Mouse (Mus musculus) liver, embryonic 15.5 days (tissue): ENCODE results near the gene Tulp1. TPM values are rescaled to one million over a fixed set of nuclear protein-coding genes. Genes with fewer than 3 reads are reported as not detected.
"Not testable (repeated sequence)": the region's sequence is repeated elsewhere in the genome, so short reads cannot be mapped to it uniquely, and the experiment has no call there.

Experiments
- ATAC-seq: fragments of 200-750 bp; cut with Nextera tagmentation; 2 replicates; pipeline ENCODE4 v1.8.0; 2017; ENCODE audit warnings: moderate number of reproducible peaks, mild to moderate bottlenecking, moderate library complexity; ENCODE audit not compliant: insufficient read depth
- H3K27ac ChIP-seq: fragments of 300-500 bp; sonication (generic); replicated peaks from 2 replicates; pipeline ENCODE4 v1.5.1; 2015; ENCODE audit warnings: mild to moderate bottlenecking, inconsistent platforms
- H3K27me3 ChIP-seq: fragments of 300-500 bp; sonication (generic); 2 replicates; pipeline ENCODE4 v1.6.1; 2015; ENCODE audit warnings: mild to moderate bottlenecking, inconsistent platforms
- H3K36me3 ChIP-seq: fragments of 300-500 bp; sonication (generic); replicated peaks from 2 replicates; pipeline ENCODE4 v1.6.1; 2015; ENCODE audit warnings: moderate library complexity, mild to moderate bottlenecking, inconsistent platforms
- H3K4me1 ChIP-seq: fragments of 300-500 bp; sonication (generic); replicated peaks from 2 replicates; pipeline ENCODE4 v1.6.1; 2015; ENCODE audit warnings: inconsistent platforms
- H3K4me2 ChIP-seq: fragments of 300-500 bp; sonication (generic); 2 replicates; pipeline ENCODE4 v1.6.1; 2015; ENCODE audit warnings: moderate library complexity, mild to moderate bottlenecking, inconsistent platforms
- H3K4me3 ChIP-seq: fragments of 300-500 bp; sonication (generic); replicated peaks from 2 replicates; pipeline ENCODE4 v1.5.1; 2015; ENCODE audit warnings: mild to moderate bottlenecking, inconsistent platforms
- H3K9ac ChIP-seq: fragments of 300-500 bp; sonication (generic); 2 replicates; pipeline ENCODE4 v1.6.1; 2015; ENCODE audit warnings: moderate library complexity, mild to moderate bottlenecking, inconsistent platforms
- H3K9me3 ChIP-seq: fragments of 300-500 bp; sonication (generic); replicated peaks from 2 replicates; pipeline ENCODE4 v1.6.1; 2016; ENCODE audit warnings: inconsistent platforms
- WGBS: fragments of 180-500 bp; shearing (Covaris S2); methylation state at CpG from one replicate; pipeline ENCODE4 v1.1.7; 2015; ENCODE audit warnings: mixed read lengths; ENCODE audit not compliant: insufficient replicate concordance; 5-methylcytosine and 5-hydroxymethylcytosine counted together
- polyA plus RNA-seq: library from polyadenylated mRNA; unstranded; fragments of >200 nt; fragmentation: Nextera tagmentation; extraction: Ambion mirVana; gene quantifications from 2 replicates; pipeline ENCODE4 v1.2.1, GENCODE M21; 2015

Tulp1 gene
- polyA plus RNA-seq, 1 experiment from 2014 or later, result 0.14 TPM

- Histone ChIP-seq H3K9me3 (no peaks in the 10 kb centered on the region), H3K9ac (no peak overlapping the region), H3K4me2 (no peak overlapping the region)
These were observed 3.4 kb upstream of the Tulp1 start for GRCm38 (mm10) chr17:28368449-28368848.

GRCm38 (mm10) chr17:28363507-28363906 lies 1.5 kb downstream of the Tulp1 start:
- no peaks in the 10 kb centered on the region for H3K36me3 ChIP-seq
- H3K4me2 ChIP-seq, result no peak overlapping the region
- peaks cover 11% of the 10 kb centered on the region; the same call in 1 of the 2 replicates for H3K4me1 ChIP-seq
- H3K9ac ChIP-seq, result no peak overlapping the region
- peaks cover 85% of the 10 kb centered on the region for H3K27me3 ChIP-seq
- no peak overlapping the region for H3K4me3 ChIP-seq
- no peaks in the 10 kb centered on the region for H3K9me3 ChIP-seq
- ATAC-seq, result no peak
- no peak overlapping the region for H3K27ac ChIP-seq
- 12% methylated on average over 6 of the region's 6 CpGs for WGBS

More at GRCm38 (mm10) chr17:28368449-28368848, 3.4 kb upstream of the Tulp1 start:
- 4% methylated on average over 13 of the region's 13 CpGs for WGBS
- Histone ChIP-seq H3K4me1 (peaks cover 9% of the 10 kb centered on the region; the same call in 1 of the 2 replicates), H3K36me3 (no peaks in the 10 kb centered on the region), H3K27ac (no peak overlapping the region), H3K4me3 (no peak overlapping the region), H3K27me3 (peaks cover 45% of the 10 kb centered on the region)
- no peak for ATAC-seq

DNA sequence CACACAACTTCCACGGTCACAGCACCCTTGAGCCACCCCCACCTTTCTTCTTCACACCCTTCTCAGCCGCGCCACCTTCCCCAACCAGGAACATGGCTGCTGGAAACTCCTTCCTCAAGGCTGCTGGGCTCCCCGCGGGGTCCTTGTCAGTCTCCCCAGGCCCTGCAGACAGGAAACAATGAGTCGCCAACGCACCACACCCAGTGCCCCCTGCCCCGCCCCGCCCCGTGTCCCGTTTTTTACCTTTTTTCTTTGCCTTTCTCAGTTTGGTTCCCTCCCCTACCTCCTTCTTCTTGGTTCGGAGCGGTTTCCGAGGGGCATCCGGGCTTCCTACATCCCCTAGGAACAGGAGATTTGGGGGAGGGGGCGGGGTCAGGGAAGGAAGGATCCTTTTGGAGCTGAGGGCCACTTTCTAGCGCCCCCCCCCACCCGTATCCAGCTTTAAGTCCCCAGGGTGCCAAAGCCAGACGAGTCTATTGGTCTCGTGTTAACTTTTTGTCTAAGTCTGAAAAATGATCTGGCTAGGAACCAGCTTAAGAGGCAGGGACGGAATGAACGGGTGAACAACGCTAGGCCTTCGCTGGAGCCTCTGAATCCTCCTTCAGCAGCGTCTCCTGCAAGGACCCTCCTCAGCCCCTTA lies 2.2 kb downstream of the Tulp1 start:
- Histone ChIP-seq H3K4me3 (no peak overlapping the region), H3K4me2 (peak overlapping the region; percentile 25; the same call in 1 of the 2 replicates), H3K27ac (no peak overlapping the region), H3K9ac (no peak overlapping the region), H3K4me1 (peaks cover 9% of the 10 kb centered on the region; the same call in 1 of the 2 replicates), H3K36me3 (no peaks in the 10 kb centered on the region), H3K9me3 (no peaks in the 10 kb centered on the region), H3K27me3 (peaks cover 88% of the 10 kb centered on the region)
- 2% methylated on average over 25 of the region's 25 CpGs for WGBS
- no peak for ATAC-seq

GRCm38 (mm10) chr17:28361921-28362652 lies 2.9 kb downstream of the Tulp1 start:
- Histone ChIP-seq H3K4me3 (no peak overlapping the region), H3K9ac (no peak overlapping the region), H3K36me3 (no peaks in the 10 kb centered on the region), H3K4me2 (no peak overlapping the region), H3K27me3 (peaks cover 90% of the 10 kb centered on the region), H3K9me3 (no peaks in the 10 kb centered on the region), H3K4me1 (peaks cover 9% of the 10 kb centered on the region; the same call in 1 of the 2 replicates), H3K27ac (no peak overlapping the region)
- no peak for ATAC-seq
- WGBS, result 24% methylated on average over 11 of the region's 11 CpGs

GRCm38 (mm10) chr17:28360531-28361277 lies 4.3 kb downstream of the Tulp1 start:
- peaks cover 94% of the 10 kb centered on the region for H3K27me3 ChIP-seq

DNA sequence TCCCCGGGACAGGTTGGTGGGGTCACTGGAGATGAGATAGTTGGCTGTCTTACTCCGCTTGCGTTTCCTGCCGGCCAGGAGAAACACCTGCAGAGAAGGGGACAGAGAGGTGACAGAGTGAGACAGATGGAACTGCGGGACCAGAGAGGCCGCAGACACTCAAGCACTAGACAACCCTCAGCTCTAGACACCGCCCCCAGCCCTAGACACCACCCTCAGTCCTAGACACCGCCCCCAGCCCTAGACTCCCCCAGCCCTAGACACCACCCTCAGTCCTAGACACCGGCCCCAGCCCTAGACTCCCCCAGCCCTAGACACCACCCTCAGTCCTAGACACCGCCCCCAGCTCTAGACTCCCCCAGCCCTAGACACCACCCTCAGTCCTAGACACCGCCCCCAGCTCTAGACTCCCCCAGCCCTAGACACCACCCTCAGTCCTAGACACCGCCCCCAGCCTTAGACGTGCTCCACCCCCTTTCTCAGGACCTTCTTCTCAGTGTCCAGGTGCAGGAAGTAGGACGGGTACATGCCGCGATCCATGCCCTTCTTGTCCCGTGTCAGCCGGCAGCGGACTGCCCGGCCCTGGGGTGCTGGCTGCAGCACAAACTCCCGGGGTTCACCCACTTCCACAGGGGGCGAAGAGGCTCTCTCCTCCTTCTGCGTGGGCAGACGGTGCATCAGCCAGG lies 6.3 kb downstream of the Tulp1 start:
- H3K27ac ChIP-seq, H3K36me3 ChIP-seq, H3K4me3 ChIP-seq, H3K4me1 ChIP-seq, H3K9me3 ChIP-seq, ATAC-seq, H3K4me2 ChIP-seq, H3K9ac ChIP-seq: not testable (repeated sequence)
- H3K27me3 ChIP-seq, result peaks cover 76% of the 10 kb centered on the region
- 20% methylated on average over 24 of the region's 24 CpGs for WGBS

More at GRCm38 (mm10) chr17:28360531-28361277, 4.3 kb downstream of the Tulp1 start:
- Histone ChIP-seq H3K4me3 (no peak overlapping the region), H3K4me1 (peaks cover 9% of the 10 kb centered on the region; the same call in 1 of the 2 replicates), H3K9me3 (no peaks in the 10 kb centered on the region), H3K4me2 (no peak overlapping the region), H3K9ac (no peak overlapping the region), H3K27ac (no peak overlapping the region), H3K36me3 (no peaks in the 10 kb centered on the region)
- 63% methylated on average over 9 of the region's 9 CpGs for WGBS
- no peak for ATAC-seq

GRCm38 (mm10) chr17:28355871-28356270 lies 9.2 kb downstream of the Tulp1 start:
- H3K4me1 ChIP-seq, result peaks cover 24% of the 10 kb centered on the region
- 73% methylated on average over 12 of the region's 12 CpGs for WGBS
- H3K36me3 ChIP-seq, result no peaks in the 10 kb centered on the region
- ATAC-seq, result no peak
- no peak overlapping the region for H3K9ac ChIP-seq
- H3K4me3 ChIP-seq, result no peak overlapping the region
- H3K27me3 ChIP-seq, result peaks cover 74% of the 10 kb centered on the region
- no peak overlapping the region for H3K27ac ChIP-seq
- no peaks in the 10 kb centered on the region for H3K9me3 ChIP-seq
- H3K4me2 ChIP-seq, result no peak overlapping the region

DNA sequence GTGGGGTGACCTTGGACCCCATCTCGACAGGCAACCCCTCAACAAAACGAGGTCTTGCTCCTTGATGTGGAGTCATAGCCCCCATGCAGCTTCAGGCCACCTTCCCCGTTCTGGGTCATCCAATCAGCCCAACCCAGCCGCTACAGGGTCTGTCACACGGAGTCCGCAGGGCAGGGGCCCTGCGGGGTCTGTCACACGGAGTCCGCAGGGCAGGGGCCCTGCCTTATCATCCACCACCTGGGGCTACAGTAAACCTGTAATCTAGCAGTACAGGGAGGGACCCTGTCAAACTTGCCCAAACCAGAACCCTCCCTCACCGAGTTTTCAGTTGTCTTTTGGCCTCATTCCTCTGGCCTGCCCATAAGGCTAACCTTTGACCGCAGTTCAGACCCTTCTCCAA lies 13.0 kb downstream of the Tulp1 start:
- no peaks in the 10 kb centered on the region for H3K36me3 ChIP-seq
- H3K9me3 ChIP-seq, result no peaks in the 10 kb centered on the region
- H3K27me3 ChIP-seq, result peaks cover 75% of the 10 kb centered on the region
- ATAC-seq, result peak; percentile 63
- H3K4me1 ChIP-seq, result peaks cover 54% of the 10 kb centered on the region
- 10% methylated on average over 11 of the region's 11 CpGs for WGBS
- 0 out of 2 replicates have a peak overlapping the region, but pooled peaks have one; percentile 66 for H3K27ac ChIP-seq
- H3K4me2 ChIP-seq, result peak overlapping the region; percentile 93
- H3K9ac ChIP-seq, result no peak overlapping the region
- H3K4me3 ChIP-seq, result peak overlapping the region; percentile 65

DNA sequence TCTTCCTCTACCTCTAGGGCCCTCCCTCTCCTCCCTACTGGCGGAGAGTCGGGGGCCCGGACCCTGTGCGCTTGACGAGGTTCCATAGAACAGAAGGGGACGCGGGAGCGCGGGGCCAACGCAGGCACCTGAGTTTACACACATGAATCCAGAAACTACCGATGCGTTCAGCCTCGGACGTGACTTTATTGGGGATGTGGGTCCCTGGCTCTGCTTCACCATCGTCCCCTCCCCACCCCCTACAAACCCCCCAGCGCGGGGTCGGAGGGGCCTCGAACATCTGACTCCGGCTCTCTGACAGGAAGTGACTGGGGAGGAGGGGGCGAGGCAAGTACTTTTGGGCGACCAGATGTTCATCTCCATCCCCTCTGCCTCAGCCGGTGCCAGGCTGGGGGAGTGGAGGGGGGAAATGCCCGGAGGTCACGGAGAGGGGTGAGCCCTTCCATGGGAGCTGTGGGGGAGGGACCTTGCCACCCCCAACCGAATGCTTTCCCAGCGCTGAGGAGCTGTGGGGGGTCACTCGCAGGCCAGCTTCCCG lies 13.6 kb downstream of the Tulp1 start:
- no peak for ATAC-seq

More for the DNA sequence above, 13.6 kb downstream of the Tulp1 start:
- H3K9me3 ChIP-seq, result no peaks in the 10 kb centered on the region
- H3K9ac ChIP-seq, result peak overlapping the region; percentile 55
- peaks cover 76% of the 10 kb centered on the region for H3K27me3 ChIP-seq
- H3K27ac ChIP-seq, result peak overlapping the region; percentile 66
- H3K4me2 ChIP-seq, result peak overlapping the region; percentile 93
- 1% methylated on average over 29 of the region's 29 CpGs for WGBS
- peak overlapping the region; percentile 65 for H3K4me3 ChIP-seq
- H3K36me3 ChIP-seq, result no peaks in the 10 kb centered on the region
- peaks cover 54% of the 10 kb centered on the region for H3K4me1 ChIP-seq
